Mouse (Mus musculus): Measurements from ENCODE around the gene 4930518I15Rik. TPM values are rescaled to one million over a fixed set of nuclear protein-coding genes. Genes with fewer than 3 reads are reported as not detected.
"Not testable (repeated sequence)": the region's sequence is repeated elsewhere in the genome, so short reads cannot be mapped to it uniquely, and the experiment has no call there.

Gene 4930518I15Rik
- 5.7 and 7.2 TPM in 2 replicates for polyA plus RNA-seq (2014; fragmentation: Nextera tagmentation; extraction: Ambion mirVana)

DNA sequence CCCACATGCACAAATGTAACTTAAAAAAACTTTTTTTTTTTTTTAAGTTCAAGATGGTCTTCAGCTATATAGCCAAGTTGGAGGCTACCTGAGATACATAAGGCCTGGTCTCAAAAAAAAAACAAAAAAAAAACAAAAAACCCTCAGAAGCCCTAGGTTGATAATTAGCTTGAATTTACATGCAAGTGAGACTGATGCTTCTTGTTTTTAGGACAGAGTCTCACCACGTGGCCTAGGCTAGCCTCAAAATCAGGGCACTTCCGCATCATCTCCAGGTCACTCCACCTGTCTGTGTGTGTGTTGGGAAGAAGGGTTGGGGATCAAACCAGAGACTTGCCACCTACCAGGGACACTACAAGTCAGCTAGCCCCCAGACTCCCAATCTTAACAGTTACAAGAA lies at the start of gene 4930518I15Rik:
TSS of gene 4930518I15Rik (minus strand) at position 112 of the 400 bp plus-strand sequence.
- H3K36me3 ChIP-seq (ENCODE audit: insufficient read depth): peaks cover 32% of the 10 kb centered on the region
- ATAC-seq (ENCODE audit: insufficient read depth) (no peak), DNase-seq (no peak)
- H3K4me2 ChIP-seq: no peak within 1 kb of the TSS
- peak within 1 kb of the TSS; percentile 54; the same call in 1 of the 2 replicates for H3K27ac ChIP-seq (ENCODE audit: low read depth)
- WGBS: 81% methylated on average over 2 of the region's 2 CpGs
- TF ChIP-seq CTCF (IDR thresholded peaks at IDR 0.05; ENCODE audit: low read depth): no peak
- no peaks in the 10 kb centered on the region for H3K9me3 ChIP-seq (ENCODE audit: low read depth, low read length)
- no peak within 1 kb of the TSS for H3K4me3 ChIP-seq (ENCODE audit: low read depth, low read length)
- 0 out of 2 replicates have a peak, but pooled peaks cover 3% of the 10 kb centered on the region for H3K4me1 ChIP-seq (ENCODE audit: insufficient read depth)
- no peak within 1 kb of the TSS for H3K9ac ChIP-seq
- H3K27me3 ChIP-seq (ENCODE audit: insufficient read depth, low read length): no peaks in the 10 kb centered on the region

DNA sequence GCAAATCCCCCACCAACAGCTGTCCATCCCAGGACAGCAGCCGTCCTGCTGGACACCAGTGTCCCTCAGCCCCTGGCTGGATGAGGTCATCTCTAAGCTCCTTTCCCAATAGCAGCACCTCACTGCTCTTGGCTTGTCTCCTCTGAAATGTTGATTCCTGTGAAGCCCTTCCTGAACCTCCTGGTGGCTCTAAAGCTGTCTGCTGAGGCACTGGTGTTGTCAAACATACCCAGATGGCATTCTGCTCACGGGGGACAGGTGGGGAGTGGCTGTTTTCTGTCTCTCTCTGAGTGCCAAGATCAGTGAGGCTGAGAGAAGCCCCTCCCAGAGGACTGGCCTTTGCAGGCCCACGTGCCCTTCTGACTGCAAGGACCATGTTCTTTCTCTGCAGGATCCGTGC lies 48.2 kb upstream of the 4930518I15Rik start:
- H3K9ac ChIP-seq; H3K4me3 ChIP-seq (ENCODE audit: low read depth, low read length); H3K9me3 ChIP-seq (ENCODE audit: low read depth, low read length); DNase-seq; H3K4me2 ChIP-seq; H3K27ac ChIP-seq (ENCODE audit: low read depth); ATAC-seq (ENCODE audit: insufficient read depth); H3K27me3 ChIP-seq (ENCODE audit: insufficient read depth, low read length); H3K4me1 ChIP-seq (ENCODE audit: insufficient read depth); H3K36me3 ChIP-seq (ENCODE audit: insufficient read depth): not testable (repeated sequence)
- WGBS: 27% methylated on average over 4 of the region's 4 CpGs

DNA sequence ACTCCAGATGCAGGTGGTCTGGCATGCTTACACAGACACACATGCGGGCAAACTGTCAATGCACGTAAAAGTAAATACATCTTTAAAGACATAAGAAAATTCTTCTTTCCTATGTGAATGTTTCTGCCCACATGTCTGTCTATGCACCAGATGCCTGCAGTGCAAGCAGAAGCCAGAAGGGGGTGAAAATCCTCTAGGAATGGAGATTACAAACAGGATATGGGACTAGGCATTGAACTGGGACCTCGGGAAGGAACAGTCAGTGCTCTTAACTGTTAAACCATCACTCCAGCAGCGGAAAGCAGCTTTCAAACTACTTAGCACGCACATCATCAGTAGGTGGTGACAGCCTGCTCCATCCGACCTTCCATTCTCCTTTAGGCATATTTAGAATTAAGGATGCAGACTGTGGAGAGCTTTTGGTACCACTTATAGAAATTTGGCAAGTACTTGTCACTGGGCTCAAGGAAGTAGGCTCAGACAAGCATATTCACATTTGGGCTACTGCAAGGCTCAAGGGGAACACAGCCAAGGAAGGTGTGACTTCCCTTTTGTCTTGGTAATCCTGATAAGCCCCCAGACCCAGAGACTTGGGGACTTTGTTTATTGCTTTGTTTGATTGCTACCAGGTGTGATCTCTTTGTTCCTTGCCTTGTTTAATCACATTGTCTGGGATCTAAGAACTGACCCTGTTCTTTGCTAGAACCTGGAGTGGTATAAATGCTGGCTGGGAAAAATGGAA lies 47.4 kb upstream of the 4930518I15Rik start:
- Histone ChIP-seq H3K4me3 (ENCODE audit: low read depth, low read length) (no peak overlapping the region), H3K9ac (no peak overlapping the region), H3K27me3 (ENCODE audit: insufficient read depth, low read length) (no peaks in the 10 kb centered on the region), H3K27ac (ENCODE audit: low read depth) (no peak overlapping the region), H3K4me2 (no peak overlapping the region), H3K9me3 (ENCODE audit: low read depth, low read length) (no peaks in the 10 kb centered on the region), H3K4me1 (ENCODE audit: insufficient read depth) (no peaks in the 10 kb centered on the region), H3K36me3 (ENCODE audit: insufficient read depth) (no peaks in the 10 kb centered on the region)
- ATAC-seq (ENCODE audit: insufficient read depth) (0 out of 2 replicates have a peak, but pooled peaks have one; percentile 31), DNase-seq (peak; percentile 84)
- peak; percentile 82 for TF ChIP-seq CTCF (IDR thresholded peaks at IDR 0.05; ENCODE audit: low read depth)
- 16% methylated on average over 6 of the region's 6 CpGs for WGBS

DNA sequence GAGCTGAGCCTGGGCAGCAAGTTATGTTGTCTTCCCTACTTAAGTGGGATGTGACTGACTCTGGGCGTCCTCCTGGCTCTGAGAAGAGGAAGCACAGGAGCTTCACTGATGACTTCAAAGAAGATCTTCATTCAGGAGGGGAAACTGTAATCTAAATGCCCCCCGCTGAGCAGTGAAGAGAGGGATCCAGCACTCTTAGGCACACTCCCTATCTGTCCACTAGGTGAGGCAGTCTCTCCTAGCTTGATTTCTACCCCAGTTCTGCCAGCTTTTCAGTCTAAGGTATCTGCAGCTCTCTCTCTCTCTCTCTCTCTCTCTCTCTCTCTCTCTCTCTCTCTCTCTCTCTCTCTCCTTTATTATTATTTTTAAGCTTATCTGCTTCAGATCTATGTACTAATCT lies 45.6 kb upstream of the 4930518I15Rik start:
- no peak overlapping the region for H3K4me2 ChIP-seq
- H3K27ac ChIP-seq (ENCODE audit: low read depth): no peak overlapping the region
- no peaks in the 10 kb centered on the region for H3K27me3 ChIP-seq (ENCODE audit: insufficient read depth, low read length)
- 22% methylated on average over 2 of the region's 2 CpGs for WGBS
- DNase-seq: no peak
- no peaks in the 10 kb centered on the region for H3K9me3 ChIP-seq (ENCODE audit: low read depth, low read length)
- H3K4me3 ChIP-seq (ENCODE audit: low read depth, low read length): no peak overlapping the region
- no peak for ATAC-seq (ENCODE audit: insufficient read depth)
- no peak overlapping the region for H3K9ac ChIP-seq
- TF ChIP-seq CTCF (IDR thresholded peaks at IDR 0.05; ENCODE audit: low read depth): peak; percentile 20; the same call in 1 of the 2 replicates
- no peaks in the 10 kb centered on the region for H3K36me3 ChIP-seq (ENCODE audit: insufficient read depth)
- H3K4me1 ChIP-seq (ENCODE audit: insufficient read depth): no peaks in the 10 kb centered on the region

DNA sequence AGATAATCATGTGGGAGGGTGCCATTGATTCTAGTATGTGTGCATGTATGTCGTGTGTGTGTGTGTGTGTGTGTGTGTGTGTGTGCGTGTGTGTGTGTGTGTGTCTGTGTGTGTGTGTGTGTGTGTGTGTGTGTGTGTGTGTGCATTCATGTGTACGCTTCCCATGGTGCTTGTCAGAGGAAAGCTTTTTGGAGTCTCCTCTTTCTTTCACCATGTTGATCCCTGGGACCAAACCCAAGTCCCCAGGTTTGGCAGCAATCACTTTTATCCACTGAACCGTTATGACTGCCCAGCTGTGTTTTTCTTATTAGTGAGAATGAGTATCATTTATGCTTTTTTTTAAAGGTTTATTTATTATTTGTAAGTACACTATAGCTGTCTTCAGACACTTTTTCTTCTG lies 44.7 kb upstream of the 4930518I15Rik start:
- not testable (repeated sequence) for H3K9ac ChIP-seq; DNase-seq; H3K4me1 ChIP-seq (ENCODE audit: insufficient read depth); H3K27me3 ChIP-seq (ENCODE audit: insufficient read depth, low read length); ATAC-seq (ENCODE audit: insufficient read depth); H3K4me2 ChIP-seq; H3K4me3 ChIP-seq (ENCODE audit: low read depth, low read length); H3K9me3 ChIP-seq (ENCODE audit: low read depth, low read length); H3K36me3 ChIP-seq (ENCODE audit: insufficient read depth); H3K27ac ChIP-seq (ENCODE audit: low read depth)
- WGBS: 69% methylated on average over 4 of the region's 4 CpGs

DNA sequence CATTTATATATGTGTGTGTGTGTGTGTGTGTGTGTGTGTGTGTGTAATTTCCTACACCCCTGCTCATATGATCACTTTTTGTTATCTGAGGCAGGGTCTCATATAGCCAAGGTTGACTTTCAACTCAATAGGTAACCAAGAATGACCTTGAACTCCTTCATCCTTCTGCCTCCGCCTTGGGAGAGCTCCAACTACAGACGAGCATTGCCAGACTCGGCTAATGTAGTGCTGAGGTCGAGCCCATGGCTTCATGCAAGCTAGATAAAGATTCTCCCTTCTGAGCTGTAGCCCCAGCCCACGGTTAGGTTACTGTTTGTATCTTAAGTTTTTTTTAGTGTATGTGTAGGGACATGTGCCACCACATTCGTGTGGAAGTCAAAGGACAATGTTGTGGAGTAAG lies 44.1 kb upstream of the 4930518I15Rik start:
- TF ChIP-seq CTCF (IDR thresholded peaks at IDR 0.05; ENCODE audit: low read depth): no peak
- no peak overlapping the region for H3K4me2 ChIP-seq
- H3K9ac ChIP-seq: no peak overlapping the region
- no peaks in the 10 kb centered on the region for H3K4me1 ChIP-seq (ENCODE audit: insufficient read depth)
- no peak overlapping the region for H3K4me3 ChIP-seq (ENCODE audit: low read depth, low read length)
- no peaks in the 10 kb centered on the region for H3K27me3 ChIP-seq (ENCODE audit: insufficient read depth, low read length)
- no peaks in the 10 kb centered on the region for H3K9me3 ChIP-seq (ENCODE audit: low read depth, low read length)
- H3K36me3 ChIP-seq (ENCODE audit: insufficient read depth): no peaks in the 10 kb centered on the region
- H3K27ac ChIP-seq (ENCODE audit: low read depth): no peak overlapping the region
- WGBS: 58% methylated on average over 6 of the region's 6 CpGs
- no peak for DNase-seq
- no peak for ATAC-seq (ENCODE audit: insufficient read depth)

DNA sequence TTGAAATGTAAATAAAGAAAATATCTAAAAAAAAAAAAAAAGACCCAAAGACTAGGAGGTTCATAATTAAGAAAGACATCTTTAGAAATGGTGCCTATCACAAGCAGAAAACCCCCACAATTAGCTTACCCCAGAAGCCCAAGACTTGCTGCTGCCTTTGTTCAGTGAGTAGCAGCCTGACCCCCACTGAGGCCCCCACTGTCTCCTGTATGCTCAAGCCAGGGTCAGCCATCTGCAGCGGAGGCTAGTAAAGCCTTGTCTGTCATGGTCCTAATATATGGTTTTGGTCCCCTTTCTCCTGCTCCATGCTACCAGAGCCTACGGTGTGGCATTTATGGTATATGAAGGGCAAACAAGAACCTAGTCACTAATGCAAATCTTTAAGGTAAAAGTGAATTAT lies 43.6 kb upstream of the 4930518I15Rik start:
- no peak overlapping the region for H3K9ac ChIP-seq
- TF ChIP-seq CTCF (IDR thresholded peaks at IDR 0.05; ENCODE audit: low read depth): no peak
- 76% methylated on average over 2 of the region's 2 CpGs for WGBS

More for the DNA sequence above, 43.6 kb upstream of the 4930518I15Rik start:
- Histone ChIP-seq H3K27me3 (ENCODE audit: insufficient read depth, low read length) (no peaks in the 10 kb centered on the region), H3K36me3 (ENCODE audit: insufficient read depth) (no peaks in the 10 kb centered on the region), H3K4me3 (ENCODE audit: low read depth, low read length) (no peak overlapping the region), H3K27ac (ENCODE audit: low read depth) (no peak overlapping the region), H3K9me3 (ENCODE audit: low read depth, low read length) (no peaks in the 10 kb centered on the region), H3K4me2 (no peak overlapping the region), H3K4me1 (ENCODE audit: insufficient read depth) (no peaks in the 10 kb centered on the region)
- ATAC-seq (ENCODE audit: insufficient read depth) (no peak), DNase-seq (no peak)

Data from lung, embryonic 14.5 days (tissue).